Mouse (Mus musculus) thymus, adult 2 months (tissue): ENCODE results near the gene Zfp263.

Experiments
- CTCF ChIP-seq: fragments of 200-500 bp; IDR thresholded peaks from 2 replicates; pipeline ENCODE4 v1.5.1; 2012; ENCODE audit warnings: mild to moderate bottlenecking, control low read depth, low read length, moderate library complexity, borderline replicate concordance; ENCODE audit not compliant: control insufficient read depth, poor library complexity, insufficient read depth; ENCODE audit errors: extremely low read depth
- POLR2A ChIP-seq: fragments of 200-500 bp; IDR thresholded peaks from 2 replicates; pipeline ENCODE4 v1.6.1; 2012; ENCODE audit warnings: mild to moderate bottlenecking, low read length, control low read depth, moderate library complexity; ENCODE audit not compliant: control insufficient read depth, poor library complexity, insufficient read depth; ENCODE audit errors: extremely low read depth

DNA sequence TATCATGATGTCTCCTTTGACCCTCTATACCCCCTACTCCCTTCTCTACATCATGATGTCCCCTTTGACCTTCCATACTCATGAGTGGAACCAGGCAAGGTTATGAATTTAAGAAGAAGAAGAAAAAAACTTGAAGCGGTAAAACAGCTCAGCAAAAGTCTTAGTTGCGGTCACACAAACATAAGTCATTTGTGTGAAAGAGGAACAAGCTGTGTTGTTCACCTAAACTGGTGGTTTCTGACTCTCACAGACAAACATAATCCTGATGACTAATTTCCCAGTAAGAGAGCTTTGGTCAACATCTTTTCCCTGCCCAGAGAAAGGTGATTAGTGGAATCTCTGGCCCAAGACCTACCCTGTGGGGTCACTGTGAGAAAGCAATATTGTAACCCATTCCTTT lies 29.2 kb upstream of the Zfp263 start:
- TF ChIP-seq POLR2A (no peak), CTCF (no peak)
